Mouse (Mus musculus) E14TG2a.4 (cell line): Measurements from ENCODE around the gene Btnl10.

Experiments
- CTCF ChIP-seq: conservative IDR thresholded peaks from 2 replicates; pipeline ENCODE4 v1.5.1; 2014; ENCODE audit warnings: low read length
- NANOG ChIP-seq: IDR thresholded peaks from 2 replicates; pipeline ENCODE4 v1.6.1; 2014; ENCODE audit warnings: borderline replicate concordance, low read length, mixed read lengths
- POU5F1 ChIP-seq: IDR thresholded peaks from 2 replicates; pipeline ENCODE4 v1.6.1; 2014; ENCODE audit warnings: low read length, borderline replicate concordance

DNA sequence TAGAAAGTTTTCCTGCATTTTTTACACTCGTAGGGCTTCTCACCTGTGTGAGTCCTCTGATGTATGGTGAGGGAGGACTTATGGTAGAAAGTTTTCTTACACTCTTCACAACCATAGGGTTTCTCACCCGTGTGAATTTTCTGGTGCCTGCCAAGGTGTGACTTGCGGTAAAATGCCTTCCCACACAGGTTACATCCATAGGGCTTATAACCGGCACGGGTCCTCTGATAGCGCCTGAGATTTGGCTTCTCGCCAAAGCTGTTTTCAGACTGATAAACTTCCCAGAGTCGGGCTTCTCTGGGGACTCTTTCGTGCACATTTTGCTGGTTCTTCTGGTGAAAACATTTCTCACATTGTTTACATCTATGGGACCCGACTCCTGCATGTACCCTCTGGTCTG, 27.2 kb upstream of the Btnl10 start:
- TF ChIP-seq CTCF (no peak), POU5F1 (no peak), NANOG (no peak)
